Mouse (Mus musculus): ENCODE results near the gene Peli2. TPM values are rescaled to one million over a fixed set of nuclear protein-coding genes. Genes with fewer than 3 reads are reported as not detected.

The Peli2 gene
- polyA plus RNA-seq, 1 experiment from 2014 or later: 4.0 TPM

GRCm38 (mm10) chr14:48162446-48162845 is 41.8 kb downstream of the Peli2 start:
- Histone ChIP-seq H3K9ac (ENCODE audit: low read depth, low read length) (no peak overlapping the region), H3K4me1 (ENCODE audit: control insufficient read depth, insufficient read depth, low read length) (peaks cover 9% of the 10 kb centered on the region; the same call in 1 of the 2 replicates), H3K36me3 (ENCODE audit: control insufficient read depth, insufficient read depth, low read length) (no peaks in the 10 kb centered on the region), H3K4me2 (no peak overlapping the region), H3K9me3 (replicated peaks; ENCODE audit: control insufficient read depth, low read length) (no peaks in the 10 kb centered on the region), H3K27me3 (ENCODE audit: control insufficient read depth, insufficient read depth, low read length) (no peaks in the 10 kb centered on the region; the same call in 1 of the 2 replicates), H3K4me3 (ENCODE audit: low read depth, low read length) (no peak overlapping the region), H3K27ac (ENCODE audit: low read depth, low read length) (no peak overlapping the region)
- 69% methylated on average over 14 of the region's 14 CpGs for WGBS (ENCODE audit: insufficient replicate concordance)
- ATAC-seq (replicated peaks; ENCODE audit: insufficient number of reproducible peaks, low FRiP score, low TSS enrichment): no peak

- ATAC-seq (replicated peaks; ENCODE audit: insufficient number of reproducible peaks, low FRiP score, low TSS enrichment): no peak
- H3K4me2 ChIP-seq: no peak overlapping the region
- 54% methylated on average over 8 of the region's 8 CpGs for WGBS (ENCODE audit: insufficient replicate concordance)
- peaks cover 9% of the 10 kb centered on the region; the same call in 1 of the 2 replicates for H3K4me1 ChIP-seq (ENCODE audit: control insufficient read depth, insufficient read depth, low read length)
- no peaks in the 10 kb centered on the region; the same call in 1 of the 2 replicates for H3K27me3 ChIP-seq (ENCODE audit: control insufficient read depth, insufficient read depth, low read length)
- no peaks in the 10 kb centered on the region for H3K9me3 ChIP-seq (replicated peaks; ENCODE audit: control insufficient read depth, low read length)
- H3K4me3 ChIP-seq (ENCODE audit: low read depth, low read length): no peak overlapping the region
- H3K27ac ChIP-seq (ENCODE audit: low read depth, low read length): no peak overlapping the region
- no peak overlapping the region for H3K9ac ChIP-seq (ENCODE audit: low read depth, low read length)
- H3K36me3 ChIP-seq (ENCODE audit: control insufficient read depth, insufficient read depth, low read length): no peaks in the 10 kb centered on the region
Measured at GRCm38 (mm10) chr14:48164917-48165316, 44.3 kb downstream of the Peli2 start.

- WGBS (ENCODE audit: insufficient replicate concordance): 75% methylated on average over 9 of the region's 9 CpGs
- no peak overlapping the region for H3K4me3 ChIP-seq (ENCODE audit: low read depth, low read length)
Measured at GRCm38 (mm10) chr14:48166396-48166795, 45.8 kb downstream of the Peli2 start.

GRCm38 (mm10) chr14:48167020-48167419 is 46.4 kb downstream of the Peli2 start:
- Histone ChIP-seq H3K9ac (ENCODE audit: low read depth, low read length) (no peak overlapping the region), H3K36me3 (ENCODE audit: control insufficient read depth, insufficient read depth, low read length) (no peaks in the 10 kb centered on the region), H3K27ac (ENCODE audit: low read depth, low read length) (no peak overlapping the region), H3K4me2 (no peak overlapping the region), H3K4me3 (ENCODE audit: low read depth, low read length) (no peak overlapping the region), H3K4me1 (ENCODE audit: control insufficient read depth, insufficient read depth, low read length) (peaks cover 9% of the 10 kb centered on the region; the same call in 1 of the 2 replicates), H3K27me3 (ENCODE audit: control insufficient read depth, insufficient read depth, low read length) (no peaks in the 10 kb centered on the region; the same call in 1 of the 2 replicates), H3K9me3 (replicated peaks; ENCODE audit: control insufficient read depth, low read length) (no peaks in the 10 kb centered on the region)
- WGBS (ENCODE audit: insufficient replicate concordance): 60% methylated on average over 3 of the region's 3 CpGs
- ATAC-seq (replicated peaks; ENCODE audit: insufficient number of reproducible peaks, low FRiP score, low TSS enrichment): no peak

More at GRCm38 (mm10) chr14:48166396-48166795, 45.8 kb downstream of the Peli2 start:
- H3K27ac ChIP-seq (ENCODE audit: low read depth, low read length): no peak overlapping the region
- H3K27me3 ChIP-seq (ENCODE audit: control insufficient read depth, insufficient read depth, low read length): no peaks in the 10 kb centered on the region; the same call in 1 of the 2 replicates
- H3K36me3 ChIP-seq (ENCODE audit: control insufficient read depth, insufficient read depth, low read length): no peaks in the 10 kb centered on the region
- H3K9ac ChIP-seq (ENCODE audit: low read depth, low read length): no peak overlapping the region
- ATAC-seq (replicated peaks; ENCODE audit: insufficient number of reproducible peaks, low FRiP score, low TSS enrichment): no peak
- no peak overlapping the region for H3K4me2 ChIP-seq
- no peaks in the 10 kb centered on the region for H3K9me3 ChIP-seq (replicated peaks; ENCODE audit: control insufficient read depth, low read length)
- H3K4me1 ChIP-seq (ENCODE audit: control insufficient read depth, insufficient read depth, low read length): peaks cover 9% of the 10 kb centered on the region; the same call in 1 of the 2 replicates

- 0 out of 2 replicates have a peak, but pooled peaks cover 3% of the 10 kb centered on the region for H3K4me1 ChIP-seq (ENCODE audit: control insufficient read depth, insufficient read depth, low read length)
- ATAC-seq (replicated peaks; ENCODE audit: insufficient number of reproducible peaks, low FRiP score, low TSS enrichment): no peak
Measured at GRCm38 (mm10) chr14:48168116-48168515, 47.5 kb downstream of the Peli2 start.

GRCm38 (mm10) chr14:48169970-48170369 is 49.3 kb downstream of the Peli2 start:
- ATAC-seq (replicated peaks; ENCODE audit: insufficient number of reproducible peaks, low FRiP score, low TSS enrichment): no peak
- H3K27me3 ChIP-seq (ENCODE audit: control insufficient read depth, insufficient read depth, low read length): no peaks in the 10 kb centered on the region; the same call in 1 of the 2 replicates
- no peak overlapping the region for H3K27ac ChIP-seq (ENCODE audit: low read depth, low read length)
- WGBS (ENCODE audit: insufficient replicate concordance): 55% methylated on average over 7 of the region's 7 CpGs
- H3K4me1 ChIP-seq (ENCODE audit: control insufficient read depth, insufficient read depth, low read length): no peaks in the 10 kb centered on the region
- no peak overlapping the region for H3K4me3 ChIP-seq (ENCODE audit: low read depth, low read length)
- no peak overlapping the region for H3K4me2 ChIP-seq
- no peaks in the 10 kb centered on the region for H3K36me3 ChIP-seq (ENCODE audit: control insufficient read depth, insufficient read depth, low read length)
- H3K9ac ChIP-seq (ENCODE audit: low read depth, low read length): no peak overlapping the region
- H3K9me3 ChIP-seq (replicated peaks; ENCODE audit: control insufficient read depth, low read length): no peaks in the 10 kb centered on the region

More at GRCm38 (mm10) chr14:48168116-48168515, 47.5 kb downstream of the Peli2 start:
- Histone ChIP-seq H3K27ac (ENCODE audit: low read depth, low read length) (no peak overlapping the region), H3K9me3 (replicated peaks; ENCODE audit: control insufficient read depth, low read length) (no peaks in the 10 kb centered on the region), H3K27me3 (ENCODE audit: control insufficient read depth, insufficient read depth, low read length) (no peaks in the 10 kb centered on the region; the same call in 1 of the 2 replicates), H3K36me3 (ENCODE audit: control insufficient read depth, insufficient read depth, low read length) (no peaks in the 10 kb centered on the region), H3K4me3 (ENCODE audit: low read depth, low read length) (no peak overlapping the region), H3K9ac (ENCODE audit: low read depth, low read length) (no peak overlapping the region), H3K4me2 (no peak overlapping the region)
- WGBS (ENCODE audit: insufficient replicate concordance): 77% methylated on average over 6 of the region's 6 CpGs

GRCm38 (mm10) chr14:48171268-48171667 is 50.6 kb downstream of the Peli2 start:
- Histone ChIP-seq H3K4me2 (no peak overlapping the region), H3K27me3 (ENCODE audit: control insufficient read depth, insufficient read depth, low read length) (no peaks in the 10 kb centered on the region; the same call in 1 of the 2 replicates), H3K27ac (ENCODE audit: low read depth, low read length) (no peak overlapping the region), H3K4me3 (ENCODE audit: low read depth, low read length) (no peak overlapping the region), H3K9me3 (replicated peaks; ENCODE audit: control insufficient read depth, low read length) (no peaks in the 10 kb centered on the region), H3K9ac (ENCODE audit: low read depth, low read length) (no peak overlapping the region), H3K4me1 (ENCODE audit: control insufficient read depth, insufficient read depth, low read length) (no peaks in the 10 kb centered on the region), H3K36me3 (ENCODE audit: control insufficient read depth, insufficient read depth, low read length) (no peaks in the 10 kb centered on the region)
- no peak for ATAC-seq (replicated peaks; ENCODE audit: insufficient number of reproducible peaks, low FRiP score, low TSS enrichment)
- 72% methylated on average over 12 of the region's 12 CpGs for WGBS (ENCODE audit: insufficient replicate concordance)

GRCm38 (mm10) chr14:48172026-48172425 is 51.4 kb downstream of the Peli2 start:
- no peak overlapping the region for H3K27ac ChIP-seq (ENCODE audit: low read depth, low read length)
- H3K27me3 ChIP-seq (ENCODE audit: control insufficient read depth, insufficient read depth, low read length): no peaks in the 10 kb centered on the region
- 52% methylated on average over 8 of the region's 8 CpGs for WGBS (ENCODE audit: insufficient replicate concordance)
- no peak overlapping the region for H3K4me3 ChIP-seq (ENCODE audit: low read depth, low read length)
- H3K4me2 ChIP-seq: no peak overlapping the region
- H3K9me3 ChIP-seq (replicated peaks; ENCODE audit: control insufficient read depth, low read length): no peaks in the 10 kb centered on the region
- H3K36me3 ChIP-seq (ENCODE audit: control insufficient read depth, insufficient read depth, low read length): no peaks in the 10 kb centered on the region
- ATAC-seq (replicated peaks; ENCODE audit: insufficient number of reproducible peaks, low FRiP score, low TSS enrichment): no peak
- no peaks in the 10 kb centered on the region for H3K4me1 ChIP-seq (ENCODE audit: control insufficient read depth, insufficient read depth, low read length)
- H3K9ac ChIP-seq (ENCODE audit: low read depth, low read length): no peak overlapping the region

GRCm38 (mm10) chr14:48172876-48173275 is 52.3 kb downstream of the Peli2 start:
- no peak overlapping the region for H3K4me3 ChIP-seq (ENCODE audit: low read depth, low read length)
- H3K9ac ChIP-seq (ENCODE audit: low read depth, low read length): no peak overlapping the region
- no peaks in the 10 kb centered on the region for H3K36me3 ChIP-seq (ENCODE audit: control insufficient read depth, insufficient read depth, low read length)
- WGBS (ENCODE audit: insufficient replicate concordance): 82% methylated on average over 8 of the region's 8 CpGs
- no peaks in the 10 kb centered on the region for H3K27me3 ChIP-seq (ENCODE audit: control insufficient read depth, insufficient read depth, low read length)
- ATAC-seq (replicated peaks; ENCODE audit: insufficient number of reproducible peaks, low FRiP score, low TSS enrichment): no peak
- H3K4me1 ChIP-seq (ENCODE audit: control insufficient read depth, insufficient read depth, low read length): no peaks in the 10 kb centered on the region
- no peak overlapping the region for H3K4me2 ChIP-seq
- H3K9me3 ChIP-seq (replicated peaks; ENCODE audit: control insufficient read depth, low read length): no peaks in the 10 kb centered on the region
- H3K27ac ChIP-seq (ENCODE audit: low read depth, low read length): no peak overlapping the region
